Comparison of ENCODE assay signal across 25 mouse cellular contexts in genomic region chr8:94952086-94952485, GRCm38 (mm10). TPM values are rescaled to one million over a fixed set of nuclear protein-coding genes. Genes with fewer than 3 reads are reported as not detected.
"Had no signal": no experiment of that assay in that cellular context is flagged by ENCODE, and none has a peak within 500 bp of the region (broad histone marks: within the 10 kb centered on the region; RNA-seq: fewer than 3 reads in every experiment).

No protein-coding gene starts in this region.

- H3K4me3 ChIP-seq: gastrocnemius, adult 2 months; heart, embryonic 10.5 days; heart, embryonic 13.5 days; heart, embryonic 15.5 days; hindbrain, embryonic 13.5 days; hindbrain, embryonic 15.5 days; kidney, embryonic 15.5 days; limb, embryonic 13.5 days; limb, embryonic 15.5 days had no signal

- H3K9me3 ChIP-seq: heart, embryonic 10.5 days; heart, embryonic 13.5 days; heart, embryonic 15.5 days; hindbrain, embryonic 13.5 days; hindbrain, embryonic 15.5 days; kidney, embryonic 15.5 days; limb, embryonic 13.5 days; limb, embryonic 15.5 days had no signal

- ATAC-seq: hindbrain, postnatal 0 days; intestine, embryonic 16.5 days had no signal

- H3K4me2 ChIP-seq: heart, embryonic 13.5 days; heart, embryonic 15.5 days; hindbrain, embryonic 13.5 days; hindbrain, embryonic 15.5 days; kidney, embryonic 15.5 days; limb, embryonic 13.5 days; limb, embryonic 15.5 days had no signal

- H3K9ac ChIP-seq: heart, embryonic 13.5 days; heart, embryonic 15.5 days; hindbrain, embryonic 13.5 days; hindbrain, embryonic 15.5 days; kidney, embryonic 15.5 days; limb, embryonic 13.5 days; limb, embryonic 15.5 days had no signal

- DNase-seq: gastrocnemius, adult 2 months; gastrocnemius, postnatal 10 days; gastrocnemius, postnatal 25 days; heart, adult 18-20 months; heart, postnatal 14 days; heart, postnatal 36 days; kidney, adult 11 months; kidney, adult 2 months; kidney, adult 9 months; kidney, postnatal 14 days; kidney, postnatal 36 days; layer of hippocampus, adult 9-11 months; layer of hippocampus, postnatal 36 days had no signal

- H3K27ac ChIP-seq: gastrocnemius, adult 2 months; heart, embryonic 10.5 days; heart, embryonic 13.5 days; heart, embryonic 15.5 days; hindbrain, embryonic 13.5 days; hindbrain, embryonic 15.5 days; hindbrain, postnatal 0 days; kidney, embryonic 15.5 days; kidney, postnatal 0 days; limb, embryonic 13.5 days; limb, embryonic 15.5 days had no signal

- H3K36me3 ChIP-seq: heart, embryonic 10.5 days; heart, embryonic 13.5 days; heart, embryonic 15.5 days; hindbrain, embryonic 13.5 days; hindbrain, embryonic 15.5 days; kidney, embryonic 15.5 days; limb, embryonic 13.5 days; limb, embryonic 15.5 days had no signal

- H3K27me3 ChIP-seq: heart, embryonic 13.5 days; heart, embryonic 15.5 days; hindbrain, embryonic 13.5 days; hindbrain, embryonic 15.5 days; kidney, embryonic 15.5 days; limb, embryonic 13.5 days; limb, embryonic 15.5 days had no signal

RNA-seq across cellular contexts. Expression of gene Adgrg5, which starts 28.6 kb away (rescaled TPM):
- polyA plus RNA-seq: hindbrain, embryonic 13.5 days; kidney, postnatal 0 days; limb, embryonic 11.5 days had no signal
